8 mouse cellular contexts compared by ENCODE assay signal in genomic region chr3:83127726-83128448, GRCm38 (mm10). TPM values are rescaled to one million over a fixed set of nuclear protein-coding genes. Genes with fewer than 3 reads are reported as not detected.
A peak's percentile ranks its signal among the peaks of the same experiment; 100 is the strongest.
DNase-seq lines count a peak whose midpoint lies in the region; ATAC-seq and TF ChIP-seq lines count a peak whose summit lies in the region.

Dchs2 (plus strand) TSS chr3:83127948.

- TF ChIP-seq CTCF in E14TG2a.4 (conservative IDR thresholded peaks at IDR 0.05; ENCODE audit: low read length) = no peak

- H3K4me3 ChIP-seq in E14TG2a.4 (replicated peaks; ENCODE audit: low read length) = peak within 1 kb of the TSS; percentile 71
- peak within 1 kb of the TSS; percentile 55 for H3K4me3 ChIP-seq in embryonic facial prominence, embryonic 15.5 days (replicated peaks)
- peak within 1 kb of the TSS; percentile 63 for H3K4me3 ChIP-seq in hindbrain, embryonic 16.5 days (ENCODE audit: low read length)

- H3K27me3 ChIP-seq in E14TG2a.4 (ENCODE audit: insufficient read depth, low read length) = peaks cover 72% of the 10 kb centered on the region
- H3K27me3 ChIP-seq in embryonic facial prominence, embryonic 15.5 days = peaks cover 65% of the 10 kb centered on the region
- peaks cover 14% of the 10 kb centered on the region for H3K27me3 ChIP-seq in hindbrain, embryonic 16.5 days (replicated peaks; ENCODE audit: control insufficient read depth, insufficient read depth, low read length)

- peak within 1 kb of the TSS; percentile 21 for H3K9ac ChIP-seq in embryonic facial prominence, embryonic 15.5 days
- H3K9ac ChIP-seq in hindbrain, embryonic 16.5 days (ENCODE audit: low read depth, low read length) = peak within 1 kb of the TSS; percentile 67

- peak; percentile 5 to 7 for DNase-seq in cerebellum, postnatal 36 days
- no peak for DNase-seq in cerebellum, postnatal 4 days (ENCODE audit: low spot score in 2 of 2)
- DNase-seq in neural tube, embryonic 10.5 days (ENCODE audit: extremely low spot score, low spot score) = peak; percentile 69
- DNase-seq in spleen, adult 18-20 months = no peak
- no peak for DNase-seq in frontal cortex, postnatal 10 days (ENCODE audit: low spot score in 2 of 2)

- 1% methylated on average over 55 of the region's 55 CpGs for WGBS in embryonic facial prominence, embryonic 15.5 days
- under 1% methylated on average over 55 of the region's 55 CpGs for whole genome bisulfite sequencing in hindbrain, embryonic 16.5 days

- 0 out of 2 replicates have a peak, but pooled peaks cover 4% of the 10 kb centered on the region for H3K9me3 ChIP-seq in E14TG2a.4 (ENCODE audit: low read length)
- H3K9me3 ChIP-seq in embryonic facial prominence, embryonic 15.5 days (replicated peaks) = no peaks in the 10 kb centered on the region
- no peaks in the 10 kb centered on the region for H3K9me3 ChIP-seq in hindbrain, embryonic 16.5 days (ENCODE audit: control insufficient read depth, low read length)

- peak within 1 kb of the TSS; percentile 66 for H3K27ac ChIP-seq in embryonic facial prominence, embryonic 15.5 days (replicated peaks)
- H3K27ac ChIP-seq in hindbrain, embryonic 16.5 days (ENCODE audit: low read depth, low read length) = peak within 1 kb of the TSS; percentile 51

- H3K4me2 ChIP-seq in embryonic facial prominence, embryonic 15.5 days (replicated peaks) = peak within 1 kb of the TSS; percentile 98
- H3K4me2 ChIP-seq in hindbrain, embryonic 16.5 days (ENCODE audit: low read length) = peak within 1 kb of the TSS; percentile 99

- peaks cover 16% of the 10 kb centered on the region for H3K4me1 ChIP-seq in E14TG2a.4 (replicated peaks; ENCODE audit: low read depth, low read length)
- H3K4me1 ChIP-seq in embryonic facial prominence, embryonic 15.5 days = peaks cover 34% of the 10 kb centered on the region
- peaks cover 21% of the 10 kb centered on the region for H3K4me1 ChIP-seq in hindbrain, embryonic 16.5 days (ENCODE audit: control insufficient read depth, insufficient read depth, low read depth, low read length)

- no peaks in the 10 kb centered on the region for H3K36me3 ChIP-seq in E14TG2a.4 (ENCODE audit: insufficient read depth, low read length)
- no peaks in the 10 kb centered on the region for H3K36me3 ChIP-seq in embryonic facial prominence, embryonic 15.5 days
- no peaks in the 10 kb centered on the region for H3K36me3 ChIP-seq in hindbrain, embryonic 16.5 days (ENCODE audit: control insufficient read depth, insufficient read depth, low read length)

- peak; percentile 40; the same call in 1 of the 2 replicates for ATAC-seq in embryonic facial prominence, embryonic 15.5 days (ENCODE audit: insufficient number of reproducible peaks, low FRiP score, low TSS enrichment, low read depth)
- ATAC-seq in hindbrain, embryonic 16.5 days = peak; percentile 63

RNA-seq across cellular contexts. Expression of gene Dchs2, which starts in this region (rescaled TPM):
- 1.1 and 1.2 TPM in 2 replicates for polyA plus RNA-seq in embryonic facial prominence, embryonic 15.5 days (2015; fragmentation: Nextera tagmentation; extraction: Ambion mirVana)
- polyA plus RNA-seq in hindbrain, embryonic 16.5 days (2015; fragmentation: Nextera tagmentation; extraction: Ambion mirVana) = 0.89 and 0.92 TPM in 2 replicates

Comparison
In these comparisons a context has a peak if more than half of its experiments do, and no peak if none do; other contexts are left out.
1. DNase-seq: peak in cerebellum, postnatal 36 days (2 of 2) and neural tube, embryonic 10.5 days (single experiment); none in cerebellum, postnatal 4 days (0 of 2), spleen, adult 18-20 months (0 of 2) and frontal cortex, postnatal 10 days (0 of 2).
2. Peak in ATAC-seq, H3K4me3 ChIP-seq, H3K27ac ChIP-seq, H3K9ac ChIP-seq and H3K4me2 ChIP-seq in hindbrain, embryonic 16.5 days; RNA of the gene not detected or under 1 TPM.
3. Peak in every context shown above with its lines, with median percentiles within 50 percentile points of each other: H3K4me3 ChIP-seq.